Mouse (Mus musculus) kidney, embryonic 15.5 days (tissue): Measurements from ENCODE around the gene Tnip1. TPM values are rescaled to one million over a fixed set of nuclear protein-coding genes. Genes with fewer than 3 reads are reported as not detected.

Experiments
- ATAC-seq: fragments of 200-750 bp; cut with Nextera tagmentation; replicated peaks from 2 replicates; pipeline ENCODE4 v1.8.0; 2017; ENCODE audit warnings: moderate TSS enrichment; ENCODE audit not compliant: low FRiP score
- H3K27ac ChIP-seq: fragments of 300-500 bp; sonication (generic); 2 replicates; pipeline ENCODE4 v1.5.1; 2015; ENCODE audit warnings: mild to moderate bottlenecking, inconsistent platforms
- H3K27me3 ChIP-seq: fragments of 300-500 bp; sonication (generic); 2 replicates; pipeline ENCODE4 v1.6.1; 2015; ENCODE audit warnings: inconsistent platforms
- H3K36me3 ChIP-seq: fragments of 300-500 bp; sonication (generic); 2 replicates; pipeline ENCODE4 v1.6.1; 2015; ENCODE audit warnings: inconsistent platforms
- H3K4me1 ChIP-seq: fragments of 300-500 bp; sonication (generic); 2 replicates; pipeline ENCODE4 v1.6.1; 2015; ENCODE audit warnings: inconsistent platforms
- H3K4me2 ChIP-seq: fragments of 300-500 bp; sonication (generic); 2 replicates; pipeline ENCODE4 v1.6.1; 2015; ENCODE audit warnings: moderate library complexity, mild to moderate bottlenecking, inconsistent platforms
- H3K4me3 ChIP-seq: fragments of 300-500 bp; sonication (generic); replicated peaks from 2 replicates; pipeline ENCODE4 v1.5.1; 2015; ENCODE audit warnings: mild to moderate bottlenecking, inconsistent platforms
- H3K9ac ChIP-seq: fragments of 300-500 bp; sonication (generic); 2 replicates; pipeline ENCODE4 v1.6.1; 2015; ENCODE audit warnings: mild to moderate bottlenecking, inconsistent platforms
- H3K9me3 ChIP-seq: fragments of 300-500 bp; sonication (generic); replicated peaks from 2 replicates; pipeline ENCODE4 v1.6.1; 2016; ENCODE audit warnings: inconsistent platforms
- WGBS: fragments of 180-500 bp; shearing (Covaris S2); methylation state at CpG from one replicate; pipeline ENCODE4 v1.1.7; 2015; ENCODE audit warnings: mixed read lengths; 5-methylcytosine and 5-hydroxymethylcytosine counted together
- polyA plus RNA-seq: library from polyadenylated mRNA; unstranded; fragments of >200 nt; fragmentation: Nextera tagmentation; extraction: Ambion mirVana; gene quantifications from 2 replicates; pipeline ENCODE4 v1.2.1, GENCODE M21; 2015

Gene Tnip1
- polyA plus RNA-seq, 1 experiment from 2014 or later: 20.7 TPM

DNA sequence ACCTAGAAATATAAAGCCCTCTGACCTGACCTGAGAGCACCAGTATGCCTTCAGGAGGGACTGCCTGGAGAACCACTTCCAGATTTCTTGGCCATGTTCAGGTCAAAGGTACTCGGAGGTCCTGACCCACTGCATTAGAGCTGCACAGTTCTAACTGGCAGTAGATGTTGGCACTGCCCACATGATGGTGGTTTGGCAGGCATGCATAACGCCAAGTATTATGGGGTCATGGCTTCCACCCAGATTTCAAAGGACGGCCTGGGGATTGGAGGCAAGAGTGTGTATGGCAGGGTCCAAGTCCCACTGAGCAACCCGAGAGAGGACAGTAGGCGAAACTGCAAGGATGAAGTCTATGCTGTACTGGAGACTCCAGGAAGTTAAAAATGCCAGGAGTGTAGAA, 48.9 kb downstream of the Tnip1 start:
- no peak overlapping the region for H3K4me3 ChIP-seq
- H3K36me3 ChIP-seq: peaks cover 94% of the 10 kb centered on the region
- WGBS: 93% methylated on average over 5 of the region's 5 CpGs
- no peak overlapping the region for H3K4me2 ChIP-seq
- H3K9ac ChIP-seq: no peak overlapping the region
- ATAC-seq: no peak
- H3K27me3 ChIP-seq: no peaks in the 10 kb centered on the region
- no peak overlapping the region for H3K27ac ChIP-seq
- H3K9me3 ChIP-seq: no peaks in the 10 kb centered on the region
- H3K4me1 ChIP-seq: no peaks in the 10 kb centered on the region

- H3K4me2 ChIP-seq: no peak overlapping the region
- H3K27ac ChIP-seq: no peak overlapping the region
- H3K9me3 ChIP-seq: no peaks in the 10 kb centered on the region
- no peak overlapping the region for H3K4me3 ChIP-seq
- peaks cover 85% of the 10 kb centered on the region for H3K36me3 ChIP-seq
- no peaks in the 10 kb centered on the region for H3K4me1 ChIP-seq
- 86% methylated on average over 9 of the region's 9 CpGs for WGBS
- H3K9ac ChIP-seq: no peak overlapping the region
- ATAC-seq: no peak
- no peaks in the 10 kb centered on the region for H3K27me3 ChIP-seq
Observed at GRCm38 (mm10) chr11:54912503-54913316, 50.0 kb downstream of the Tnip1 start.

- Histone ChIP-seq H3K4me1 (no peaks in the 10 kb centered on the region), H3K36me3 (peaks cover 80% of the 10 kb centered on the region), H3K4me2 (no peak overlapping the region), H3K27me3 (no peaks in the 10 kb centered on the region), H3K9ac (no peak overlapping the region), H3K4me3 (no peak overlapping the region), H3K9me3 (no peaks in the 10 kb centered on the region), H3K27ac (no peak overlapping the region)
- no peak for ATAC-seq
- 87% methylated on average over 7 of the region's 7 CpGs for WGBS
Observed at GRCm38 (mm10) chr11:54911671-54912502, 50.8 kb downstream of the Tnip1 start.

DNA sequence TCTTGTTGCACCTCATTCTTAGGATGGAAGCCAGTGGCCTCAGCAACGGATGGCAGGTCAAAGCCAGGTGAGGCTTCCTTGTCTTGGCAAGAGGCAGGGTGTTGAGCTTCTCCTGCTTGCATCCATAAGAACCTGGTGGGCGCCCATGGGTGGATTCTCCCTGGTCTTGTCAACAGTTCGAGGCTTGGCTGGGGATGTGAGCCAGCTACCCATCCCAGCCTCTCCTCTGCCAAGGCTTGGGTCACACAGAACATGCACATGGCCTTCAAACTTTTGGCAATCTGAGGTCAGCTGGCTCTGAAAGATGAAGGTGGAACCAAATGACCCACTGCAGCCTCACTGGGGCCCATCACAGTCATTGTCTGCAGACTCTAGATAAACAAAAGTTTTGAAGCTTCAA, 51.5 kb downstream of the Tnip1 start:
- H3K27me3 ChIP-seq: no peaks in the 10 kb centered on the region
- 92% methylated on average over 3 of the region's 3 CpGs for WGBS
- no peak overlapping the region for H3K9ac ChIP-seq
- no peaks in the 10 kb centered on the region for H3K9me3 ChIP-seq
- H3K4me3 ChIP-seq: no peak overlapping the region
- peaks cover 73% of the 10 kb centered on the region for H3K36me3 ChIP-seq
- H3K4me2 ChIP-seq: no peak overlapping the region
- no peak overlapping the region for H3K27ac ChIP-seq
- H3K4me1 ChIP-seq: no peaks in the 10 kb centered on the region
- ATAC-seq: no peak

- no peak overlapping the region for H3K4me2 ChIP-seq
- no peak; the same call in 1 of the 2 replicates for ATAC-seq
- no peak overlapping the region for H3K4me3 ChIP-seq
- no peak overlapping the region for H3K9ac ChIP-seq
- H3K36me3 ChIP-seq: peaks cover 62% of the 10 kb centered on the region
- H3K27me3 ChIP-seq: no peaks in the 10 kb centered on the region
- no peaks in the 10 kb centered on the region for H3K4me1 ChIP-seq
- 88% methylated on average over 12 of the region's 12 CpGs for WGBS
- H3K9me3 ChIP-seq: no peaks in the 10 kb centered on the region
- no peak overlapping the region for H3K27ac ChIP-seq
Observed at GRCm38 (mm10) chr11:54910081-54910665, 52.5 kb downstream of the Tnip1 start.

DNA sequence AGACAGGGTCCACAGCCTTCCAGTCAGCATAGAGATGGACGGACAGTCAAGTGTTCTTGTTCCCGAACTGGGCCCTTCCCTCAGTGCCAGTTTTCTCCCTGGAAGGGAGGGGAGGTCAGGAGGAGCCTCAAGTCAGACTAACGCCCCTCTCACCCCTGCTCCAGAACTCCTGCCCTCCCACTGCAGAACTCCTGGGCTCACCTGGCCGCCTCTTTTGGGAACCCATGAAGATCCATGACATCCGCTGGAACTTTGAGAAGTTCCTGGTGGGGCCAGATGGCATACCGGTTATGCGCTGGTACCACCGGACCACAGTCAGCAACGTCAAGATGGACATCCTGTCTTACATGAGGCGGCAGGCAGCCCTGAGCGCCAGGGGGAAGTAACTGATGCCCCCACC, 53.4 kb downstream of the Tnip1 start:
- Histone ChIP-seq H3K27ac (no peak overlapping the region), H3K9me3 (no peaks in the 10 kb centered on the region), H3K4me3 (no peak overlapping the region), H3K4me1 (peaks cover 3% of the 10 kb centered on the region), H3K9ac (no peak overlapping the region), H3K27me3 (no peaks in the 10 kb centered on the region), H3K4me2 (no peak overlapping the region), H3K36me3 (peaks cover 53% of the 10 kb centered on the region)
- no peak for ATAC-seq
- WGBS: 92% methylated on average over 11 of the region's 11 CpGs

DNA sequence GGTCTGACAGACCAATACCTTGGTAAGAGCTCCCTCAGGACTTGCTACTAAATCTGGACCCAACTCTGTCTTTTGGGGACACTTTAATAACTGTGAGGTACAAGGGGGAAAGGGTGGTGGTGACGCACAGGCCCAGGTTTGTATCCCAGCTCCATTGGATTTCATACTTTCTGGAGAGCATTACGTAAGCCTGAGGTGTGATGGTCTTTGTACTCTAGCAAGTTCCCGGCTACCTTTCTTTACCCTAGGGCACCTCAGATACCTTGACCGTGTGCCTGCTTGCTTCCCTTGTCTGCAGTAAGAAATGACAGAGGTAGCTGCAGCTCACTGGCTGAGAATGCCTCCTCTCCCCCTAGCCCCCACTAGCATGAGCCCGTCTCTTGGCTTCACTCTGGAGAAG, 55.5 kb downstream of the Tnip1 start:
- WGBS: 94% methylated on average over 5 of the region's 5 CpGs
- no peak overlapping the region for H3K4me3 ChIP-seq

DNA sequence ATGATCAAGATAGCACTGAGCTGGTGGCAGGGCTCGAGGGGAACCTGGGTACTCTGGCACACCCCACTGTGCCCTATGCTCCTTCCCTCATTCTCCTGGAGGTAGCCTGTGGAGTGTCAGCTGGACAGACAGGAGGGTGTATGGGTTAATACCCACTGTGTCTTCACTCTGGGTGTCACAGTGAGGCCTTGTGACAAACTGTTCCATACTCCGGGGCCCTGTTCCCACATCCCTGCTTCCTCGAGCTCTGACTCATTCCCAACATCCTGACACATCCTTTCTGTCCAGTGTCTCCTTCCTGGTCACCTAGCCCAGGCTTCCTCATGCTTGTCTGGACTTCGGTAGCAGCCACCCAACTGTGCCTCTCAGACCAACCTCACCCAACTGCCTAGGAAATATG, 56.3 kb downstream of the Tnip1 start:
- 77% methylated on average over 4 of the region's 4 CpGs for WGBS
- Histone ChIP-seq H3K9ac (no peak overlapping the region), H3K4me2 (no peak overlapping the region), H3K36me3 (peaks cover 31% of the 10 kb centered on the region), H3K27ac (no peak overlapping the region), H3K9me3 (no peaks in the 10 kb centered on the region), H3K4me3 (no peak overlapping the region), H3K4me1 (peaks cover 23% of the 10 kb centered on the region), H3K27me3 (no peaks in the 10 kb centered on the region)
- no peak for ATAC-seq

More for the DNA sequence above, 55.5 kb downstream of the Tnip1 start:
- no peaks in the 10 kb centered on the region for H3K27me3 ChIP-seq
- no peak overlapping the region for H3K9ac ChIP-seq
- H3K4me1 ChIP-seq: peaks cover 22% of the 10 kb centered on the region
- no peak overlapping the region for H3K4me2 ChIP-seq
- H3K36me3 ChIP-seq: peaks cover 38% of the 10 kb centered on the region
- no peaks in the 10 kb centered on the region for H3K9me3 ChIP-seq
- ATAC-seq: no peak
- no peak overlapping the region for H3K27ac ChIP-seq

DNA sequence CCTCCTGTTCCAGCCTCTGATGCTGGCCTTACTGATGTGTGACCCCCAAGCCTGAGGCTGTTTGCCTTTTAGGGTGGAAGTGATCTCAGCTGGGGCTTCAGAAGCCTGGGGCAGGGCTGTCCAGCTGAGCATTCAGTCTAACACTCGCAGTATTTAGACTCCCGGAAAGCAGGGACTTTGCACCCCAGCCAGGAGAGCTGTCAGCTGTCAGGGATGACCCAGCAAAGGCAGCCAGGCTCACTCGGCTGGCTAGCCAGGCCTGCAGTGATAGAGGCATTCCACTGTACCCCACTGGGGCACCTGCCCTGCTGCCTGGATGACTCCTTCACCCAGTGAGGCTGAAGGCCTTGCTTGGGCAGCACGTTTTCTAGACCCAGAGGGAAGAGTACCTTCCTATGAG, 56.8 kb downstream of the Tnip1 start:
- Histone ChIP-seq H3K27ac (peak overlapping the region; percentile 30; the same call in 1 of the 2 replicates), H3K4me2 (no peak overlapping the region), H3K27me3 (no peaks in the 10 kb centered on the region), H3K4me3 (no peak overlapping the region), H3K9ac (no peak overlapping the region), H3K9me3 (no peaks in the 10 kb centered on the region), H3K36me3 (peaks cover 26% of the 10 kb centered on the region), H3K4me1 (peaks cover 23% of the 10 kb centered on the region)
- WGBS: 51% methylated on average over 4 of the region's 4 CpGs
- no peak for ATAC-seq

DNA sequence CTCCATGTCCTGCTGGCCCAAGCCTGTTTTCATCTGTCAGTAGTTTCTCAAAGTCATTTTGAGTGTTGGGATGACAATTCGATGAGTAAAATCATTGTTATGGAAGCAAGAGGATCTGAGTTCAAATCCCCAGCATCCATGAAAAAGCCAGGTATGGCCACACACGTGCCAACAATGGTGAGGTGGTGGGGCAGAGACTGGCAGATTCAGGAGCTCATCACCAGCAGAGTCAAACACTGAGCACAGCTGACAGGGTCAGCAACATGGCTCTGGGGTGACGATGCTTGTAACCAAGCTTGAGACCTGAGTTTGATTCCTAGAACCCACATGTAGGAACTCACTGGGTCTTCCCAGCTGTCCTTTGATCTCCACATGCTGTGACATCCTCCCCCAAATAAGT, 57.6 kb downstream of the Tnip1 start:
- Histone ChIP-seq H3K4me3 (no peak overlapping the region), H3K27ac (0 out of 2 replicates have a peak overlapping the region, but pooled peaks have one; percentile 30), H3K4me1 (peaks cover 23% of the 10 kb centered on the region), H3K9ac (no peak overlapping the region), H3K36me3 (peaks cover 17% of the 10 kb centered on the region), H3K4me2 (no peak overlapping the region), H3K27me3 (no peaks in the 10 kb centered on the region), H3K9me3 (no peaks in the 10 kb centered on the region)
- 89% methylated on average over 3 of the region's 3 CpGs for WGBS
- ATAC-seq: no peak

DNA sequence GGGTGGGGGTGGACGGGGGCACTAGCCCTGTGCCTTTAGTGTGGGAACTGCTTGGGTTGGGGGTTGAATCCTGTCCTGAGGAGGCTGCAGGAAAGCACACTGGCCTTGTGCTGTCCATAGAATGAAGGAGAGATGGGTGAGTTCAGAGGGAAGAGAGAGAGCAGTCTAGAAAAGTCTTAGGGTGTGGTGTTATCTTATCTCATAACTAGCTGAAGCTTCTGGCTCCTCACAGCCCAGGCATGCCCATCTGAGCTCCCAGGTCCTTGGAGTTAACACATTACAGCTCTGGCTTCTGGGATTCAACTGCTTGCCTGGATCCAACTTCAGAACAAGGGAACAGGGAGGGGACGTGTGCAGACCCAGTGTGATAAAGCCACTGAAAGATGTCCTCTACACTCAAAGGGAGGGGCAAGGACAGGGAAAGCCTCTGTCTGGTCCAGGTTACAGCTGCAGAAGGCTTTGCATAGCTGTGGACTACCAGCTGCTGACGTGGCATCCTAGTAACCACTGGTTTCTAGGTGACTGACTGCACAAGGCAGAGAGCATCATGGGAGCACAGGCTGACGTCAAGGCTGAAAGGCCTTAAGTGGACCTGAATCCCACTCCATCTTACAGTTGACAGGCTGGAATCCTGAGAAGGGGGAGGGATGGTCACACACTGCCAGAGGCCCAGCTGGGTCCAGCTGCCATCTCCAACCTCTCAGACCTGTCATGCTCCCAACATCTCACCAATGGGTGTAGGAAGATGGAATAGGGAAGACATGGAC, 58.6 kb downstream of the Tnip1 start:
- H3K4me2 ChIP-seq: peak overlapping the region; percentile 77

More for the DNA sequence above, 58.6 kb downstream of the Tnip1 start:
- H3K27ac ChIP-seq: no peak overlapping the region
- H3K4me1 ChIP-seq: peaks cover 23% of the 10 kb centered on the region
- 55% methylated on average over 4 of the region's 4 CpGs for WGBS
- H3K36me3 ChIP-seq: peaks cover 8% of the 10 kb centered on the region; the same call in 1 of the 2 replicates
- no peaks in the 10 kb centered on the region for H3K27me3 ChIP-seq
- H3K9me3 ChIP-seq: no peaks in the 10 kb centered on the region
- ATAC-seq: peak; percentile 66
- H3K4me3 ChIP-seq: 0 out of 2 replicates have a peak overlapping the region, but pooled peaks have one; percentile 49
- no peak overlapping the region for H3K9ac ChIP-seq
